Mouse (Mus musculus) stomach, embryonic 16.5 days (tissue): Measurements from ENCODE around the gene Morn5. TPM values are rescaled to one million over a fixed set of nuclear protein-coding genes. Genes with fewer than 3 reads are reported as not detected.

Experiments
- ATAC-seq: fragments of 200-750 bp; cut with Nextera tagmentation; 2 replicates; pipeline ENCODE4 v1.8.0; 2017; ENCODE audit warnings: moderate number of reproducible peaks, moderate TSS enrichment; ENCODE audit not compliant: insufficient read depth, low FRiP score
- H3K27ac ChIP-seq: fragments of 300-500 bp; sonication (generic); 2 replicates; pipeline ENCODE4 v1.5.1; 2014; ENCODE audit warnings: low read length
- H3K27me3 ChIP-seq: fragments of 300-500 bp; sonication (generic); 2 replicates; pipeline ENCODE4 v1.6.1; 2014; ENCODE audit warnings: low read length, control low read depth, mixed read lengths; ENCODE audit not compliant: control insufficient read depth, insufficient read depth
- H3K36me3 ChIP-seq: fragments of 300-500 bp; sonication (generic); 2 replicates; pipeline ENCODE4 v1.6.1; 2014; ENCODE audit warnings: low read length; ENCODE audit not compliant: control insufficient read depth, insufficient read depth
- H3K4me1 ChIP-seq: fragments of 300-500 bp; sonication (generic); 2 replicates; pipeline ENCODE4 v1.6.1; 2014; ENCODE audit warnings: low read length, control low read depth, mixed read lengths; ENCODE audit not compliant: control insufficient read depth, insufficient read depth
- H3K4me2 ChIP-seq: fragments of 300-500 bp; sonication (generic); 2 replicates; pipeline ENCODE4 v1.6.1; 2014; ENCODE audit warnings: low read depth, low read length, mixed read lengths
- H3K4me3 ChIP-seq: fragments of 300-500 bp; sonication (generic); replicated peaks from 2 replicates; pipeline ENCODE4 v1.5.1; 2014; ENCODE audit warnings: mild to moderate bottlenecking, low read length
- H3K9ac ChIP-seq: fragments of 300-500 bp; sonication (generic); 2 replicates; pipeline ENCODE4 v1.6.1; 2014; ENCODE audit warnings: low read length
- H3K9me3 ChIP-seq: fragments of 300-500 bp; sonication (generic); replicated peaks from 2 replicates; pipeline ENCODE4 v1.6.1; 2016; ENCODE audit warnings: low read length, control low read depth; ENCODE audit not compliant: control insufficient read depth
- WGBS: fragments of 180-500 bp; shearing (Covaris S2); extraction: QIAGEN DNeasy Blood & Tissue Kit; methylation state at CpG from one replicate; pipeline ENCODE4 v1.1.7; 2014; 5-methylcytosine and 5-hydroxymethylcytosine counted together
- polyA plus RNA-seq: library from polyadenylated mRNA; unstranded; fragments of >200 nt; fragmentation: Nextera tagmentation; extraction: Ambion mirVana; gene quantifications from 2 replicates; pipeline ENCODE4 v1.2.1, GENCODE M21; 2015

Gene Morn5
- polyA plus RNA-seq, 1 experiment from 2014 or later: 0.19 TPM

DNA sequence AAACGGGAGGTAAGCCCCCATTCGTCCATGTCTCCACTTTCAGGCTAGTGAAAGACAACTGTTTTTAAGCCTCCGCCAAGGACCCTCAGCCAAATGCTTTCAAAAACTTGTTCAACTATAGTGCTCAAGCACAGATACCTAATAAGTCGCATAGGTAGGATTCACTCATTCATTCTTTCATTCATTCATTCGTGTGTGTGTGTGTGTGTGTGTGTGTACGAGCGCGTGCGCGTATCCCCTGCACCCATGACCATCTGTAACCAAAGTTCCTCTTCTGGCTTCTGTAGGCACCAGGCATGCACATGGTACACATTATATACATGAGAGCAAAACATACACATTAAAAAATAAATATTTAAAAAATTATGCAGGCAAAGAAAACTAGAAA lies 303 bp downstream of the Morn5 start:
- Histone ChIP-seq H3K36me3 (no peaks in the 10 kb centered on the region), H3K4me2 (peak overlapping the region; percentile 55), H3K27me3 (no peaks in the 10 kb centered on the region), H3K9ac (no peak overlapping the region), H3K4me3 (peak overlapping the region; percentile 93), H3K4me1 (peaks cover 9% of the 10 kb centered on the region), H3K27ac (no peak overlapping the region), H3K9me3 (no peaks in the 10 kb centered on the region)
- peak; percentile 16; the same call in 1 of the 2 replicates for ATAC-seq
- WGBS: 40% methylated on average over 10 of the region's 10 CpGs

DNA sequence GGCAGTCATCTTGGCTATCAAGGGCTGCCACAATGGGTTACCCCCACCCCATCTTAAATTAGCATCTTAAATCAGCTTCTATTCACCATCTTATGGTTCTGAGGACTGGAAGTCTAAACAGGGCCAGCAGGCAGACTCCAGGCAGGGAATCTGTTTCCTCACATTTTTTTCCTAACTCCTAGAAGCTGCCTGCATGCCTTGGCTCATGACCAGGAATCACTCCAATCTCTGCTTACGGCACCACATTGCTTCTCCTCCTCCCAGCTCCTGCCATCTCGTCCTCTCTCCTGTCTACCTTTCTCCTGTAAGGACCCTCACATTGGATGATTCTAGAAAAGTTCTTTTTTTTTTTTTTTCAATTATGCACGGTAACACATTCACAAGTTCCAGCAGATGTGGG lies 4.0 kb downstream of the Morn5 start:
- WGBS: 59% methylated on average over 3 of the region's 3 CpGs
- ATAC-seq: no peak
- no peak overlapping the region; the same call in 1 of the 2 replicates for H3K27ac ChIP-seq
- no peak overlapping the region for H3K4me2 ChIP-seq
- no peaks in the 10 kb centered on the region for H3K36me3 ChIP-seq
- no peak overlapping the region for H3K9ac ChIP-seq
- 0 out of 2 replicates have a peak, but pooled peaks cover 2% of the 10 kb centered on the region for H3K27me3 ChIP-seq
- H3K4me1 ChIP-seq: peaks cover 3% of the 10 kb centered on the region
- H3K9me3 ChIP-seq: no peaks in the 10 kb centered on the region
- no peak overlapping the region for H3K4me3 ChIP-seq

DNA sequence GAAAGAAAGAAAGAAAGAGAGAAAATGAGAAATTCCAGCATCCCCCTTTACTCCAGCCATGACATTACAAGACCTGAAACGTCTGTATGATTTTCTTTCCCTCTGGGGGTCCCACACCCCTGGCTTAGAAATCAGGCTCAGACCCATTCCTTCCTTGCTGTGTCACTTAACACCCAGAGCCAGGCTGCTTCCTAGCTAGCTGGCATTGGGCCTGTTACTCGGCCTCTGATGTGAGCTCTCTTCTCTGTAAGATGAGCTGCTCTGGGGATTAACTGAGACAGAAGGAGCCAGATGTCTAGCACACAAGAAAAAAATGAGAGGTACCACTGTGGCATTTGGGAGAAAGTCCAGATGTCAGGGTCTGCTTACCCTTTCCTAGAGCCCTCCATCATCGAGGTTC lies 7.0 kb downstream of the Morn5 start:
- H3K36me3 ChIP-seq: no peaks in the 10 kb centered on the region
- no peaks in the 10 kb centered on the region for H3K9me3 ChIP-seq
- 44% methylated on average over 3 of the region's 3 CpGs for WGBS
- 0 out of 2 replicates have a peak, but pooled peaks cover 2% of the 10 kb centered on the region for H3K27me3 ChIP-seq
- H3K27ac ChIP-seq: no peak overlapping the region
- no peaks in the 10 kb centered on the region for H3K4me1 ChIP-seq
- ATAC-seq: no peak
- H3K4me2 ChIP-seq: no peak overlapping the region
- H3K9ac ChIP-seq: no peak overlapping the region
- no peak overlapping the region for H3K4me3 ChIP-seq

GRCm38 (mm10) chr2:36061409-36061808 lies 12.2 kb downstream of the Morn5 start:
- H3K27me3 ChIP-seq: 0 out of 2 replicates have a peak, but pooled peaks cover 2% of the 10 kb centered on the region

DNA sequence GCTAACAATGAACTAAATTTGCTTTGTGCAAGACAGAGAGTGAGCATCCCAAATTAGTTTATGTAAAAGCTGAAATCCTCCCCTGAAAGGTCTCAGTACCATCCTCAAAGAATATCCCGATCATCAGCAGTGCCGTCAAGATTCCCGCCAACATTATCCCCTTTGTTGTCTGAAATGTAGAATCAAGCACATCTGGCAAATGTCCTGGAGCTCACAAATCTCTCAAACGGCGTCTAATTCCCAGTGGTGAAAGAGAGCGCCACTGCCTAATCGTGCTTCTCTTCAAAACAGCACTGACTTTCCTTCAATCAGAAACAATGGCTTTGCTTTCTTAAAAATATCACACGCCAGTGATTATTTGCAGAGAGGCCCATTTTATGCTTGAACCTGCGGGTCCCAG lies 17.9 kb downstream of the Morn5 start:
- ATAC-seq: no peak

More at GRCm38 (mm10) chr2:36061409-36061808, 12.2 kb downstream of the Morn5 start:
- no peak overlapping the region for H3K4me3 ChIP-seq
- no peak overlapping the region for H3K4me2 ChIP-seq
- H3K36me3 ChIP-seq: no peaks in the 10 kb centered on the region
- no peaks in the 10 kb centered on the region for H3K9me3 ChIP-seq
- no peak overlapping the region for H3K9ac ChIP-seq
- 59% methylated on average over 5 of the region's 5 CpGs for WGBS
- no peak for ATAC-seq
- no peaks in the 10 kb centered on the region for H3K4me1 ChIP-seq
- H3K27ac ChIP-seq: no peak overlapping the region

GRCm38 (mm10) chr2:36071660-36072305 lies 22.5 kb downstream of the Morn5 start:
- Histone ChIP-seq H3K9me3 (no peaks in the 10 kb centered on the region), H3K4me3 (no peak overlapping the region), H3K9ac (no peak overlapping the region), H3K36me3 (no peaks in the 10 kb centered on the region), H3K27me3 (no peaks in the 10 kb centered on the region), H3K4me1 (no peaks in the 10 kb centered on the region), H3K27ac (no peak overlapping the region), H3K4me2 (no peak overlapping the region)
- 68% methylated on average over 8 of the region's 8 CpGs for WGBS
- ATAC-seq: no peak

More for the DNA sequence above, 17.9 kb downstream of the Morn5 start:
- H3K27ac ChIP-seq: no peak overlapping the region
- no peaks in the 10 kb centered on the region for H3K27me3 ChIP-seq
- H3K36me3 ChIP-seq: no peaks in the 10 kb centered on the region
- H3K9me3 ChIP-seq: no peaks in the 10 kb centered on the region
- H3K4me2 ChIP-seq: no peak overlapping the region
- WGBS: 52% methylated on average over 9 of the region's 9 CpGs
- H3K9ac ChIP-seq: no peak overlapping the region
- H3K4me3 ChIP-seq: no peak overlapping the region
- no peaks in the 10 kb centered on the region for H3K4me1 ChIP-seq

- Histone ChIP-seq H3K4me3 (no peak overlapping the region), H3K4me1 (peaks cover 7% of the 10 kb centered on the region), H3K36me3 (no peaks in the 10 kb centered on the region), H3K27me3 (no peaks in the 10 kb centered on the region), H3K9me3 (no peaks in the 10 kb centered on the region), H3K9ac (no peak overlapping the region), H3K4me2 (no peak overlapping the region), H3K27ac (no peak overlapping the region)
- no peak for ATAC-seq
- 66% methylated on average over 3 of the region's 3 CpGs for WGBS
Observed at GRCm38 (mm10) chr2:36073781-36074180, 24.5 kb downstream of the Morn5 start.

GRCm38 (mm10) chr2:36075210-36075609 lies 26.0 kb downstream of the Morn5 start:
- Histone ChIP-seq H3K4me2 (no peak overlapping the region), H3K4me1 (peaks cover 7% of the 10 kb centered on the region), H3K27ac (no peak overlapping the region), H3K9ac (no peak overlapping the region), H3K36me3 (no peaks in the 10 kb centered on the region), H3K27me3 (no peaks in the 10 kb centered on the region), H3K9me3 (no peaks in the 10 kb centered on the region), H3K4me3 (no peak overlapping the region)
- ATAC-seq: no peak
- 85% methylated on average over 5 of the region's 5 CpGs for WGBS

- H3K4me3 ChIP-seq: no peak overlapping the region
- H3K4me2 ChIP-seq: 0 out of 2 replicates have a peak overlapping the region, but pooled peaks have one; percentile 5
- H3K27ac ChIP-seq: no peak overlapping the region
- ATAC-seq: no peak
- no peaks in the 10 kb centered on the region for H3K36me3 ChIP-seq
- 13% methylated on average over 11 of the region's 11 CpGs for WGBS
- H3K4me1 ChIP-seq: peaks cover 7% of the 10 kb centered on the region
- H3K27me3 ChIP-seq: no peaks in the 10 kb centered on the region
- H3K9ac ChIP-seq: no peak overlapping the region
- H3K9me3 ChIP-seq: no peaks in the 10 kb centered on the region
Observed at GRCm38 (mm10) chr2:36077160-36077761, 28.0 kb downstream of the Morn5 start.
